Mouse (Mus musculus) liver, postnatal 0 days (tissue): Measurements from ENCODE around the gene Vmp1. TPM values are rescaled to one million over a fixed set of nuclear protein-coding genes. Genes with fewer than 3 reads are reported as not detected.
A peak's percentile ranks its signal among the peaks of the same experiment; 100 is the strongest.

Experiments used
- ATAC-seq: fragments of 200-750 bp; cut with Nextera tagmentation; 2 replicates; pipeline ENCODE4 v1.8.0; 2017; ENCODE audit warnings: mild to moderate bottlenecking, moderate library complexity
- DNase-seq: peaks from one replicate; pipeline ENCODE4 v3.0.0-alpha.2; 2016
- H3K27ac ChIP-seq: fragments of 300-500 bp; sonication (generic); 2 replicates; pipeline ENCODE4 v1.5.1; 2014; ENCODE audit warnings: antibody characterized with exemption, moderate library complexity, mild to moderate bottlenecking, low read depth
- H3K27me3 ChIP-seq: fragments of 300-500 bp; sonication (generic); 2 replicates; pipeline ENCODE4 v1.6.1; 2014; ENCODE audit warnings: low read length, control low read depth, mixed read lengths; ENCODE audit not compliant: insufficient read depth
- H3K36me3 ChIP-seq: fragments of 300-500 bp; sonication (generic); replicated peaks from 2 replicates; pipeline ENCODE4 v1.6.1; 2014; ENCODE audit warnings: mild to moderate bottlenecking, control low read depth, low read length, moderate library complexity, mixed read lengths; ENCODE audit not compliant: insufficient read depth
- H3K4me1 ChIP-seq: fragments of 300-500 bp; sonication (generic); 2 replicates; pipeline ENCODE4 v1.6.1; 2014; ENCODE audit warnings: antibody characterized with exemption, mild to moderate bottlenecking, control low read depth; ENCODE audit not compliant: insufficient read depth
- H3K4me2 ChIP-seq: fragments of 300-500 bp; sonication (generic); 2 replicates; pipeline ENCODE4 v1.6.1; 2014; ENCODE audit warnings: low read depth, mild to moderate bottlenecking, low read length, moderate library complexity, mixed read lengths
- H3K4me3 ChIP-seq: fragments of 300-500 bp; sonication (generic); 2 replicates; pipeline ENCODE4 v1.5.1; 2014; ENCODE audit warnings: low read depth, low read length
- H3K9ac ChIP-seq: fragments of 300-500 bp; sonication (generic); replicated peaks from 2 replicates; pipeline ENCODE4 v1.6.1; 2014; ENCODE audit warnings: mild to moderate bottlenecking, moderate library complexity
- H3K9me3 ChIP-seq: fragments of 300-500 bp; sonication (generic); 2 replicates; pipeline ENCODE4 v1.6.1; 2016; ENCODE audit warnings: mild to moderate bottlenecking, control low read depth, low read length, mixed read lengths
- CTCF ChIP-seq: sonication (generic); IDR thresholded peaks from 2 replicates; pipeline ENCODE4 v1.5.1; 2016; ENCODE audit warnings: antibody characterized with exemption, low read depth
- EP300 ChIP-seq: IDR thresholded peaks from 2 replicates; pipeline ENCODE4 v1.6.1; 2016; ENCODE audit warnings: antibody characterized with exemption, low read depth, mild to moderate bottlenecking
- WGBS: fragments of 180-500 bp; shearing (Covaris S2); extraction: QIAGEN DNeasy Blood & Tissue Kit; methylation state at CpG from one replicate; pipeline ENCODE4 v1.1.7; 2014; ENCODE audit not compliant: insufficient replicate concordance; 5-methylcytosine and 5-hydroxymethylcytosine counted together
- microRNA counts: library from miRNA; unstranded; fragments of <30 nt; microRNA quantifications from one replicate; lab custom pipeline; 2015
- microRNA-seq: library from miRNA; unstranded; fragments of <30 nt; microRNA quantifications from one replicate; pipeline ENCODE4, GENCODE M21; 2016
- polyA plus RNA-seq: library from polyadenylated mRNA; unstranded; fragments of >200 nt; fragmentation: Nextera tagmentation; extraction: Ambion mirVana; gene quantifications from 2 replicates; pipeline ENCODE4 v1.2.1, GENCODE M21; 2015

Vmp1 gene
- polyA plus RNA-seq, 1 experiment from 2014 or later, result 125 TPM

DNA sequence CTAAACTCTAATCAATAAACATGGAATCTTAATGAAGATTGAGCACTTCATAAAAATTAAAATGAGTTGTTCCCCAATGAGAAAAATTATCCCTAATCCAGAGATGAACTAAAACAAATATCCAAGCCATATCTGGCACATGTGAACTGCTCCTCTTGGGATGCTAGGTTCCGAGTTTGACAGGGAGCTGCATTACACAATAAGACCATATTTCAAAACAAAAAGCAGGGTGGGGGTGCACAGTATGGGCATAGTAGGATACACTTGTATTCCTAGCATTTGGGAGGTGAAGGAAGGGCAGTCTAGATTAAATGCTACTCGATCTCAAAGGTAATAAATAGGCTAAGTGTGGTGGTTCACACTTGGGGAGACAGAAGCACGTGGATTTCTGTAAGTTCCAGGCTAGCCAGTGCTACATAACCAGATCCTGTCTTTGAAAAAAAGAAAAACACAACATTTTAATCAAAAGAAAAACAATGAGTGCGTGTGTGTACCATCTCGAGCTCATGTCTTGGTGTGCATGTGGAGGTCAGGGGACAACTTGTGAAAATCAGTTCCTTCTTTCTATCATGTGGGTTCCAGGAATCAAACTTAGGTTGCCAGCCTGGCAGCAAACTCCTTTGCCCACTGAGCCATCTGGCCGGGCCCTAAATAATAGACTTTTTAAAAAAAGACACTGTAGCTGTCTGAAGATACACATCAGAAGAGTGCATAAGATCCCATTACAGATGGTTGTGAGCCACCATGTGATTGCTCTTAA lies 143.7 kb downstream of the Vmp1 start:
- H3K36me3 ChIP-seq, result no peaks in the 10 kb centered on the region; the same call in 1 of the 2 replicates
- no peak for ATAC-seq
- TF ChIP-seq CTCF, result no peak
- TF ChIP-seq EP300, result no peak
- no peak for DNase-seq
- H3K4me1 ChIP-seq, result peaks cover 15% of the 10 kb centered on the region
- H3K9me3 ChIP-seq, result no peaks in the 10 kb centered on the region
- H3K4me3 ChIP-seq, result no peak overlapping the region
- H3K27ac ChIP-seq, result no peak overlapping the region
- WGBS, result 76% methylated on average over 6 of the region's 6 CpGs
- H3K4me2 ChIP-seq, result no peak overlapping the region
- H3K9ac ChIP-seq, result no peak overlapping the region
- no peaks in the 10 kb centered on the region for H3K27me3 ChIP-seq

GRCm38 (mm10) chr11:86538786-86539185 lies 144.8 kb downstream of the Vmp1 start:
- no peak overlapping the region for H3K9ac ChIP-seq
- ATAC-seq, result no peak
- H3K4me2 ChIP-seq, result no peak overlapping the region
- WGBS, result 88% methylated on average over 4 of the region's 4 CpGs
- H3K27me3 ChIP-seq, result no peaks in the 10 kb centered on the region
- TF ChIP-seq EP300, result no peak
- no peak for TF ChIP-seq CTCF
- no peak overlapping the region for H3K27ac ChIP-seq
- peaks cover 5% of the 10 kb centered on the region for H3K36me3 ChIP-seq
- no peak overlapping the region for H3K4me3 ChIP-seq
- no peaks in the 10 kb centered on the region for H3K9me3 ChIP-seq
- no peak for DNase-seq
- H3K4me1 ChIP-seq, result peaks cover 15% of the 10 kb centered on the region

GRCm38 (mm10) chr11:86534201-86534910 lies 149.3 kb downstream of the Vmp1 start:
- Histone ChIP-seq H3K9ac (no peak overlapping the region), H3K4me1 (no peaks in the 10 kb centered on the region; the same call in 1 of the 2 replicates), H3K36me3 (peaks cover 22% of the 10 kb centered on the region), H3K9me3 (no peaks in the 10 kb centered on the region), H3K27ac (no peak overlapping the region), H3K27me3 (no peaks in the 10 kb centered on the region), H3K4me2 (no peak overlapping the region), H3K4me3 (no peak overlapping the region)
- TF ChIP-seq EP300 (no peak), CTCF (no peak)
- WGBS, result 75% methylated on average over 5 of the region's 5 CpGs
- DNase-seq, result no peak
- no peak for ATAC-seq

MicroRNAs within 50 kb of the gene (microRNA counts, 519-probe panel; counts per million panel counts)
- 8,266 counts per million, percentile 93 among the panel's probes with 10 or more counts for microRNA mmu-miR-21 (lab: Ali Mortazavi, UCI)

Small RNA genes lying within 50 kb of the gene (microRNA-seq; reads per million reads assigned to microRNA genes)
- gene Mir21a, result 55,076 reads per million, percentile 99 among the genes with 10 or more reads in this experiment

Other genes with a start within 250 kb of the Vmp1 start
- gene Rnft1, start 199.2 kb downstream of the Vmp1 start, polyA plus RNA-seq, result 19.8 and 20.1 TPM in 2 replicates
- gene Rps6kb1, start 139.0 kb downstream of the Vmp1 start, polyA plus RNA-seq, result 20.6 and 23.6 TPM in 2 replicates
- 4.3 and 4.4 TPM in 2 replicates for gene Tubd1, start 138.8 kb downstream of the Vmp1 start, polyA plus RNA-seq
- 12.7 and 13.3 TPM in 2 replicates for gene Ptrh2, start 149 bp upstream of the Vmp1 start, polyA plus RNA-seq
- 34.1 and 42.4 TPM in 2 replicates for gene Cltc, start 73.7 kb upstream of the Vmp1 start, polyA plus RNA-seq
- 7.8 and 8.0 TPM in 2 replicates for gene Dhx40, start 123.9 kb upstream of the Vmp1 start, polyA plus RNA-seq